Mouse (Mus musculus): ENCODE results near the gene Snapc2. TPM values are rescaled to one million over a fixed set of nuclear protein-coding genes. Genes with fewer than 3 reads are reported as not detected.

Gene Snapc2
- polyA plus RNA-seq, 1 experiment from 2014 or later: 12.6 TPM

GRCm38 (mm10) chr8:4275275-4276110 lies 22.6 kb downstream of the Snapc2 start, which contains the start of gene Timm44:
Gene Timm44 (minus strand): TSS chr8:4275913.
- peak within 1 kb of the TSS; percentile 86 for H3K4me2 ChIP-seq (ENCODE audit: low read depth, low read length)
- H3K9ac ChIP-seq (replicated peaks): peak within 1 kb of the TSS; percentile 75
- peaks cover 14% of the 10 kb centered on the region for H3K4me1 ChIP-seq (ENCODE audit: insufficient read depth)
- TF ChIP-seq EP300 (IDR thresholded peaks at IDR 0.05; ENCODE audit: low read depth) (no peak), CTCF (IDR thresholded peaks at IDR 0.05; ENCODE audit: low read depth) (no peak)
- peaks cover 24% of the 10 kb centered on the region for H3K36me3 ChIP-seq (replicated peaks; ENCODE audit: insufficient read depth, low read length)
- DNase-seq (peak; percentile 95), ATAC-seq (peak; percentile 98)
- no peaks in the 10 kb centered on the region for H3K27me3 ChIP-seq (ENCODE audit: insufficient read depth, low read length)
- no peaks in the 10 kb centered on the region for H3K9me3 ChIP-seq (ENCODE audit: low read length)
- H3K27ac ChIP-seq (ENCODE audit: low read depth): peak within 1 kb of the TSS; percentile 73
- peak within 1 kb of the TSS; percentile 71 for H3K4me3 ChIP-seq (ENCODE audit: low read depth, low read length)
- under 1% methylated on average over 39 of the region's 39 CpGs for WGBS (ENCODE audit: insufficient replicate concordance)

GRCm38 (mm10) chr8:4276111-4276465 lies 23.2 kb downstream of the Snapc2 start:
- Histone ChIP-seq H3K27me3 (ENCODE audit: insufficient read depth, low read length) (no peaks in the 10 kb centered on the region), H3K36me3 (replicated peaks; ENCODE audit: insufficient read depth, low read length) (peaks cover 21% of the 10 kb centered on the region), H3K4me2 (ENCODE audit: low read depth, low read length) (peak overlapping the region; percentile 86), H3K9ac (replicated peaks) (peak overlapping the region; percentile 75), H3K4me3 (ENCODE audit: low read depth, low read length) (peak overlapping the region; percentile 71), H3K9me3 (ENCODE audit: low read length) (no peaks in the 10 kb centered on the region), H3K4me1 (ENCODE audit: insufficient read depth) (peaks cover 14% of the 10 kb centered on the region), H3K27ac (ENCODE audit: low read depth) (peak overlapping the region; percentile 73)
- ATAC-seq (peak; percentile 55), DNase-seq (no peak)
- 28% methylated on average over 9 of the region's 9 CpGs for WGBS (ENCODE audit: insufficient replicate concordance)
- TF ChIP-seq CTCF (IDR thresholded peaks at IDR 0.05; ENCODE audit: low read depth) (no peak), EP300 (IDR thresholded peaks at IDR 0.05; ENCODE audit: low read depth) (no peak)

- WGBS (ENCODE audit: insufficient replicate concordance): 86% methylated on average over 5 of the region's 5 CpGs
- DNase-seq: no peak
- H3K4me2 ChIP-seq (ENCODE audit: low read depth, low read length): no peak overlapping the region
- TF ChIP-seq CTCF (IDR thresholded peaks at IDR 0.05; ENCODE audit: low read depth) (peak; percentile 29), EP300 (IDR thresholded peaks at IDR 0.05; ENCODE audit: low read depth) (no peak)
- no peak overlapping the region for H3K9ac ChIP-seq (replicated peaks)
- no peaks in the 10 kb centered on the region for H3K27me3 ChIP-seq (ENCODE audit: insufficient read depth, low read length)
- peaks cover 85% of the 10 kb centered on the region for H3K36me3 ChIP-seq (replicated peaks; ENCODE audit: insufficient read depth, low read length)
- no peaks in the 10 kb centered on the region for H3K9me3 ChIP-seq (ENCODE audit: low read length)
- H3K4me1 ChIP-seq (ENCODE audit: insufficient read depth): no peaks in the 10 kb centered on the region
- H3K27ac ChIP-seq (ENCODE audit: low read depth): no peak overlapping the region
- no peak for ATAC-seq
- no peak overlapping the region for H3K4me3 ChIP-seq (ENCODE audit: low read depth, low read length)
These were observed 39.9 kb downstream of the Snapc2 start for GRCm38 (mm10) chr8:4292738-4293137.

- Histone ChIP-seq H3K4me2 (ENCODE audit: low read depth, low read length) (no peak overlapping the region), H3K27me3 (ENCODE audit: insufficient read depth, low read length) (no peaks in the 10 kb centered on the region), H3K9me3 (ENCODE audit: low read length) (no peaks in the 10 kb centered on the region), H3K4me1 (ENCODE audit: insufficient read depth) (no peaks in the 10 kb centered on the region), H3K27ac (ENCODE audit: low read depth) (no peak overlapping the region), H3K9ac (replicated peaks) (no peak overlapping the region), H3K4me3 (ENCODE audit: low read depth, low read length) (no peak overlapping the region), H3K36me3 (replicated peaks; ENCODE audit: insufficient read depth, low read length) (peaks cover 85% of the 10 kb centered on the region)
- 75% methylated on average over 4 of the region's 4 CpGs for WGBS (ENCODE audit: insufficient replicate concordance)
- no peak for DNase-seq
- no peak for ATAC-seq
- no peak for TF ChIP-seq CTCF (IDR thresholded peaks at IDR 0.05; ENCODE audit: low read depth)
- TF ChIP-seq EP300 (IDR thresholded peaks at IDR 0.05; ENCODE audit: low read depth): no peak
These were observed 44.9 kb downstream of the Snapc2 start for GRCm38 (mm10) chr8:4297822-4298221.

- no peak overlapping the region for H3K27ac ChIP-seq (ENCODE audit: low read depth)
- no peak overlapping the region for H3K4me2 ChIP-seq (ENCODE audit: low read depth, low read length)
- ATAC-seq (peak; percentile 81), DNase-seq (no peak)
- no peak overlapping the region for H3K4me3 ChIP-seq (ENCODE audit: low read depth, low read length)
- 57% methylated on average over 3 of the region's 3 CpGs for WGBS (ENCODE audit: insufficient replicate concordance)
- H3K36me3 ChIP-seq (replicated peaks; ENCODE audit: insufficient read depth, low read length): peaks cover 79% of the 10 kb centered on the region
- no peaks in the 10 kb centered on the region for H3K9me3 ChIP-seq (ENCODE audit: low read length)
- no peak overlapping the region for H3K9ac ChIP-seq (replicated peaks)
- TF ChIP-seq EP300 (IDR thresholded peaks at IDR 0.05; ENCODE audit: low read depth) (peak; percentile 51; the same call in 1 of the 2 replicates), CTCF (IDR thresholded peaks at IDR 0.05; ENCODE audit: low read depth) (no peak)
- no peaks in the 10 kb centered on the region for H3K27me3 ChIP-seq (ENCODE audit: insufficient read depth, low read length)
- no peaks in the 10 kb centered on the region; the same call in 1 of the 2 replicates for H3K4me1 ChIP-seq (ENCODE audit: insufficient read depth)
These were observed 51.3 kb downstream of the Snapc2 start for GRCm38 (mm10) chr8:4304124-4304547.

Other genes starting within 250 kb of the Snapc2 start
- 1.1 and 1.8 TPM in 2 replicates for gene Cd209f, start 147.2 kb upstream of the Snapc2 start, polyA plus RNA-seq (2015; fragmentation: Nextera tagmentation; extraction: Ambion mirVana)
- gene Cd209g, start 119.0 kb upstream of the Snapc2 start, polyA plus RNA-seq (2015; fragmentation: Nextera tagmentation; extraction: Ambion mirVana): 0.13 TPM in 1 of 2 replicates, not detected in the other
- 2.8 and 3.8 TPM in 2 replicates for gene Evi5l, start 86.5 kb upstream of the Snapc2 start, polyA plus RNA-seq (2015; fragmentation: Nextera tagmentation; extraction: Ambion mirVana)
- gene Prr36, start 35.6 kb upstream of the Snapc2 start, polyA plus RNA-seq (2015; fragmentation: Nextera tagmentation; extraction: Ambion mirVana): 0.12 and 0.15 TPM in 2 replicates
- gene Lrrc8e, start 26.3 kb upstream of the Snapc2 start, polyA plus RNA-seq (2015; fragmentation: Nextera tagmentation; extraction: Ambion mirVana): 0.11 and 0.13 TPM in 2 replicates
- 10.5 and 10.7 TPM in 2 replicates for gene Map2k7, start 14.3 kb upstream of the Snapc2 start, polyA plus RNA-seq (2015; fragmentation: Nextera tagmentation; extraction: Ambion mirVana)
- gene Gm49320, start 14.2 kb upstream of the Snapc2 start, polyA plus RNA-seq (2015; fragmentation: Nextera tagmentation; extraction: Ambion mirVana): 0.12 TPM in 1 of 2 replicates, not detected in the other
- 0.97 and 2.3 TPM in 2 replicates for gene Tgfbr3l, start 4.9 kb upstream of the Snapc2 start, polyA plus RNA-seq (2015; fragmentation: Nextera tagmentation; extraction: Ambion mirVana)
- 1.6 and 2.0 TPM in 2 replicates for gene Ctxn1, start 6.2 kb downstream of the Snapc2 start, polyA plus RNA-seq (2015; fragmentation: Nextera tagmentation; extraction: Ambion mirVana)
- 28.1 and 30.8 TPM in 2 replicates for gene Timm44, start 22.8 kb downstream of the Snapc2 start, polyA plus RNA-seq (2015; fragmentation: Nextera tagmentation; extraction: Ambion mirVana)
- 4.0 and 5.5 TPM in 2 replicates for gene Ccl25, start 72.1 kb downstream of the Snapc2 start, polyA plus RNA-seq (2015; fragmentation: Nextera tagmentation; extraction: Ambion mirVana)
- gene Elavl1, start 72.3 kb downstream of the Snapc2 start, polyA plus RNA-seq (2015; fragmentation: Nextera tagmentation; extraction: Ambion mirVana): 57.6 and 59.6 TPM in 2 replicates
- gene Cers4, start 239.9 kb downstream of the Snapc2 start, polyA plus RNA-seq (2015; fragmentation: Nextera tagmentation; extraction: Ambion mirVana): 3.8 and 3.9 TPM in 2 replicates